Mouse (Mus musculus): ENCODE results near the gene Pycard. TPM values are rescaled to one million over a fixed set of nuclear protein-coding genes. Genes with fewer than 3 reads are reported as not detected.
A peak's percentile ranks its signal among the peaks of the same experiment; 100 is the strongest.

Gene Pycard
- total and polyA plus RNA-seq, 2 experiments: 2.8 to 5.0 TPM

- Histone ChIP-seq H3K4me1 (ENCODE audit: control insufficient read depth, insufficient read depth, low read length) (peaks cover 10% of the 10 kb centered on the region), H3K9ac (ENCODE audit: low read depth, low read length) (peak within 1 kb of the TSS; percentile 98), H3K36me3 (ENCODE audit: control insufficient read depth, insufficient read depth, low read length) (peaks cover 24% of the 10 kb centered on the region), H3K4me3 (ENCODE audit: insufficient read depth, low read depth, low read length) (peak within 1 kb of the TSS; percentile 93), H3K27ac (replicated peaks; ENCODE audit: insufficient read depth, low read depth, low read length) (peak within 1 kb of the TSS; percentile 89), H3K79me2 (ENCODE audit: control insufficient read depth, insufficient read depth, low read length) (peaks cover 16% of the 10 kb centered on the region; the same call in 1 of the 2 replicates), H3K27me3 (ENCODE audit: control insufficient read depth, insufficient read depth, low read length) (no peaks in the 10 kb centered on the region)
- DNase-seq (ENCODE audit: extremely low read depth, low read depth, low spot score): peak; percentile 80
- under 1% methylated on average over 92 of the region's 92 CpGs for WGBS
- TF ChIP-seq POLR2A (IDR thresholded peaks at IDR 0.05; ENCODE audit: extremely low read depth, insufficient read depth, low read length) (peak; percentile 99), CTCF (IDR thresholded peaks at IDR 0.05; ENCODE audit: low read depth, low read length) (no peak)
Observed at GRCm38 (mm10) chr7:127967004-127967921, 26.4 kb downstream of the Pycard start, which contains the start of gene Fus. Gene Fus (plus strand): TSS chr7:127967457.

DNA sequence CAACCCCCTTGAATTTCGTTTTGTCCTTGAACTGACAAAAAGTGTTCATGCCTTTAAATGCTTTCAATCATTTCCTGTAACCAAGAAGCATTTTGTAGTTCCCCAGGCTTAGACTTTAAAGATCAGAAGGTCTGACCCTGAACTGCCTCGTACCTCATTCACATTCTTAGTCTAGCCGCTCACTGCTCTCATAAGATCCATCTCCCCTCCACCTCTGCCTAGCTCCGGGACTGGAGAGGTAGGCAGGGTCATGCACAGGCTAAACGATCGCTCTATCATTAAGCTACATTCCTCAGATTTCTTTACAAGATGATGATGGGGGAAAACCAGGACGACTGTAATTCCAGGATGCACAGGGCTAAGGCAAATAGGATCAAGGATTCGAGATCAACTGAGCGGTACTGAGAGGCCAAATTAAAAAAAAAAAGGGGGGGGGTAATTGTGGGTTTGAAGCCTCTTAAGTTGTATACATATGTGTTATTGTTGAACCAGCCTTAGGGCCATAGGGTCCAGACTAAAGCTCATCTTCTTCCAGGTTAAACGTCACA lies 27.2 kb downstream of the Pycard start:
- 29% methylated on average over 10 of the region's 10 CpGs for WGBS
- Histone ChIP-seq H3K27me3 (ENCODE audit: control insufficient read depth, insufficient read depth, low read length) (no peaks in the 10 kb centered on the region), H3K79me2 (ENCODE audit: control insufficient read depth, insufficient read depth, low read length) (peaks cover 16% of the 10 kb centered on the region; the same call in 1 of the 2 replicates), H3K4me1 (ENCODE audit: control insufficient read depth, insufficient read depth, low read length) (peaks cover 10% of the 10 kb centered on the region), H3K27ac (replicated peaks; ENCODE audit: insufficient read depth, low read depth, low read length) (peak overlapping the region; percentile 29), H3K9ac (ENCODE audit: low read depth, low read length) (peak overlapping the region; percentile 68), H3K36me3 (ENCODE audit: control insufficient read depth, insufficient read depth, low read length) (peaks cover 15% of the 10 kb centered on the region), H3K4me3 (ENCODE audit: insufficient read depth, low read depth, low read length) (peak overlapping the region; percentile 93)
- TF ChIP-seq CTCF (IDR thresholded peaks at IDR 0.05; ENCODE audit: low read depth, low read length) (no peak), POLR2A (IDR thresholded peaks at IDR 0.05; ENCODE audit: extremely low read depth, insufficient read depth, low read length) (no peak)
- DNase-seq (ENCODE audit: extremely low read depth, low read depth, low spot score): no peak

- Histone ChIP-seq H3K4me3 (ENCODE audit: insufficient read depth, low read depth, low read length) (no peak overlapping the region), H3K9ac (ENCODE audit: low read depth, low read length) (no peak overlapping the region), H3K27ac (replicated peaks; ENCODE audit: insufficient read depth, low read depth, low read length) (no peak overlapping the region), H3K27me3 (ENCODE audit: control insufficient read depth, insufficient read depth, low read length) (no peaks in the 10 kb centered on the region), H3K36me3 (ENCODE audit: control insufficient read depth, insufficient read depth, low read length) (no peaks in the 10 kb centered on the region), H3K79me2 (ENCODE audit: control insufficient read depth, insufficient read depth, low read length) (no peaks in the 10 kb centered on the region), H3K4me1 (ENCODE audit: control insufficient read depth, insufficient read depth, low read length) (no peaks in the 10 kb centered on the region)
- no peak for TF ChIP-seq POLR2A (IDR thresholded peaks at IDR 0.05; ENCODE audit: extremely low read depth, insufficient read depth, low read length)
- TF ChIP-seq CTCF (IDR thresholded peaks at IDR 0.05; ENCODE audit: low read depth, low read length): no peak
- DNase-seq (ENCODE audit: extremely low read depth, low read depth, low spot score): no peak
- WGBS: 67% methylated on average over 5 of the region's 5 CpGs
Observed at GRCm38 (mm10) chr7:127959364-127959763, 34.3 kb downstream of the Pycard start.

DNA sequence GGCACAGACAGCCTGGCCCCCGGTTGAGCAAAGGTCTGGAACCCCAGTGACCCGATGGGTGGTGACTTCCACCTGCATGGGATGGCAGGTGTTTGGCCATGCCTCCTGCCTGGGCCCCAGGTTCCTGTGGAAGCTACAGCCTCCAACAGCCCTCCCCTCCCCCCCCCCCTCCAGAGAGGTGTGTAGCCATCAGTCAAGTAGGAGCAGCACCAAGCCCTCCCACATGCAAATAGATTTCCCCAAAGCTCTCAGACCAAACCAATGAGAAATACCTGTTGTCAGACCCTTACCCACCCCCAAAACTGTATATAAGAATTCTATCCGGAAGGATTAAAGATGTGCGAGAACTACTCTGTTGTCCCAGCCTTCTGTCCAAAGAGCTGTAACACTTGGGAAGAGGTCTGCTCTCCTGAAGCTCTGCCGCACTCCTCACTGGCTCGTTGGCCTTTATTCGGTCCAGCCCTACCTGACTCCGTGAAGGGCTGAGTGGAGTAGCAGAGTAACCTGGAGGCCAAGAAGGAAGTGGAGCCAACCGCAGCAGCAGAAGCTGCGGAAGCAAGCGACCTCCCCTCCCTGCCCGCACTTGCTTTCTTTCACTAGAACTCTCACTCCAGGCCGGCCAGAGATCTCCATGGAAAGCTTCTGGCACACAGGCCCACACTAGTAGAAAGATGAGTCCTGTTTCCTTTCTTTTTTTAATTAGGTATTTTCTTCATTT lies 40.6 kb downstream of the Pycard start:
- Histone ChIP-seq H3K27me3 (ENCODE audit: control insufficient read depth, insufficient read depth, low read length) (no peaks in the 10 kb centered on the region), H3K27ac (replicated peaks; ENCODE audit: insufficient read depth, low read depth, low read length) (no peak overlapping the region), H3K36me3 (ENCODE audit: control insufficient read depth, insufficient read depth, low read length) (no peaks in the 10 kb centered on the region), H3K9ac (ENCODE audit: low read depth, low read length) (no peak overlapping the region), H3K4me1 (ENCODE audit: control insufficient read depth, insufficient read depth, low read length) (no peaks in the 10 kb centered on the region), H3K79me2 (ENCODE audit: control insufficient read depth, insufficient read depth, low read length) (no peaks in the 10 kb centered on the region), H3K4me3 (ENCODE audit: insufficient read depth, low read depth, low read length) (no peak overlapping the region)
- TF ChIP-seq CTCF (IDR thresholded peaks at IDR 0.05; ENCODE audit: low read depth, low read length) (no peak), POLR2A (IDR thresholded peaks at IDR 0.05; ENCODE audit: extremely low read depth, insufficient read depth, low read length) (no peak)
- no peak for DNase-seq (ENCODE audit: extremely low read depth, low read depth, low spot score)
- 64% methylated on average over 13 of the region's 13 CpGs for WGBS

DNA sequence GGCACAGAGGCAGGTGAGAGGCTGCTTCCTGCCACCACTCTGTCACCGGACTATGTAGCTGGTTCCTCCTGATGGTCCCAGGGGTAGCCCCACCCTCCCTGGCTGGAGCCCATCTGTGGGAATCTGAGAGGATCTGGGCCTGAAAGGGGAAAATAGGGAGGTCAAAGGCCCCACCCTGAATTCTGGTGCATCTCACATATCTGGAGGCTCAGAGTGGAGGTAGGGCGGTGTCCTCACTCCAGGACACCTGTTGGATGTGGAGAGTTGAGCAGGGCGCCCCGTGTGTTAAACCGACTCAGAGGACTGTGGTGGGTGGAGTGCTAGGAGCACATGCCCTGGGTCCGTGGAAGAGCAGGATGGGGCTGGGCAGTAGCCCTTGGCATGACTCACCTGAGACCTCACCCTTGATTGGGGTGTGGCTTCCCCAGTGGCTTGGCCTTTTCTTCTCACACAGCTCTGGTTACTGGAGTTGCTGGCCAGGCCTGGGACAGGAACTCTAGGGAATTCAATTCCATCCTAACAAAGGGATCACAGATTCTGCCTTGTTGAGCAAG lies 47.1 kb downstream of the Pycard start, which contains the start of gene Prss36:
Gene Prss36, minus strand, starts transcription at position 256 of the 554 bp plus-strand sequence.
- no peaks in the 10 kb centered on the region for H3K79me2 ChIP-seq (ENCODE audit: control insufficient read depth, insufficient read depth, low read length)
- H3K27ac ChIP-seq (replicated peaks; ENCODE audit: insufficient read depth, low read depth, low read length): no peak within 1 kb of the TSS
- TF ChIP-seq POLR2A (IDR thresholded peaks at IDR 0.05; ENCODE audit: extremely low read depth, insufficient read depth, low read length): no peak
- no peak within 1 kb of the TSS for H3K4me3 ChIP-seq (ENCODE audit: insufficient read depth, low read depth, low read length)
- 84% methylated on average over 6 of the region's 6 CpGs for WGBS
- DNase-seq (ENCODE audit: extremely low read depth, low read depth, low spot score): no peak
- H3K4me1 ChIP-seq (ENCODE audit: control insufficient read depth, insufficient read depth, low read length): no peaks in the 10 kb centered on the region
- H3K9ac ChIP-seq (ENCODE audit: low read depth, low read length): no peak within 1 kb of the TSS
- no peaks in the 10 kb centered on the region for H3K36me3 ChIP-seq (ENCODE audit: control insufficient read depth, insufficient read depth, low read length)
- H3K27me3 ChIP-seq (ENCODE audit: control insufficient read depth, insufficient read depth, low read length): peaks cover 2% of the 10 kb centered on the region; the same call in 1 of the 2 replicates

Data from liver, adult 2 months (tissue).